Mouse (Mus musculus): ENCODE measurements around the gene Kcnab1.

The Kcnab1 gene

DNA sequence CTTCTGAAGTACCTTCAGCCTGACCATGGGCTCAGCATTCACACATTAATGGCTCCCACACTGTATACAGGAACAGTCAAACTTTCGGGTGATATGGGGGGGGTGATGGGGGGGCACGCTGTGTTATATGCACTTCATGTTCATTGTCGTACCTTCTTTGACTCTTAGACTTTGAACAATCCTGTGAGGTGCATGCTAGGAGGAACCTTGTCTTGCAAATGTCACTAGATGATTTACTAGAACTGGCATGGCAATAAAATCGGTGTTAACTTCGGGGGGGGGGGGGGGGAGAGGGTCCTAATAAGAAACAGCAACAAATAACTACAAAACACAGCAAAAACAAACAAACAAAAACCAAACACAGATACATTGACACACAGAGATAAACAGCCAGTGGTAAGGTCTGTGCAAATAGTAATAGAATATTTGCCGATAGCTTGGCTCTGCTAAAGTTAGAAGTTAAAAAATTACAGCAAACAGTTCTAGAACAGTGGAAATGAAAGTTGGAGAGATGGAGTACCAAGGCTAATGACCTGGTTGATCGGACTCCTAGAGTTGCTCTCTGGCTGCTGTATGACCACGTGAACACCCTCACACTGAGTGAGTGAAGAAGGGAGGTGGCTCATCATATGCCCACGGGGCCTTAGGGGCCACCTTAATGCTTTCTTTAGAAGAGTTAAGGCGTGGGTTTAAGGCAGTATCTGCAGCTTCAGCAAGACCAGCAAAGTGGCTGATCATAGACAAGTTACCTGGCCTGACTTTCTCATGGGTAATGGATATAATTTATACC is 256.9 kb downstream of the Kcnab1 start:
- no peak for DNase-seq (ENCODE audit: extremely low spot score)

DNA sequence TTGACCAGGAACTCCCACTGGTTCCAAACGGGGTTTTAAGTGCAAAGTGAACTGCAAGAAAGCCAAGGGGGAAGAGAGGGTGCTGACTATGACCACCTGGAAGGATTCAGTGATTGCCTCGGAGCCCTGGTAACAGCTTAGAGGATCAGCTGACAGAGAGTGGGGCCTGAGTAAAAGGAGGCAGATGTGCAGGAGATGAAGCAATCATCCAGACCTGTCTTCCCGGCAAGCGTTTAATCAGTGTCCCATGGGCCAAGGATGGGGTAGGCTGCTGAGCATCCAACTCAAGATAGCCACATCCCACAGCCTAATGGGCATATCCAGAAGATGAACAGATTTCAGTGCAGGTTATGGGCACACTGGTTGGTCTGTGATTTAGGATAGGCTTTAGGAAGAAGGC is 258.8 kb downstream of the Kcnab1 start:
- DNase-seq (ENCODE audit: extremely low spot score): no peak

DNA sequence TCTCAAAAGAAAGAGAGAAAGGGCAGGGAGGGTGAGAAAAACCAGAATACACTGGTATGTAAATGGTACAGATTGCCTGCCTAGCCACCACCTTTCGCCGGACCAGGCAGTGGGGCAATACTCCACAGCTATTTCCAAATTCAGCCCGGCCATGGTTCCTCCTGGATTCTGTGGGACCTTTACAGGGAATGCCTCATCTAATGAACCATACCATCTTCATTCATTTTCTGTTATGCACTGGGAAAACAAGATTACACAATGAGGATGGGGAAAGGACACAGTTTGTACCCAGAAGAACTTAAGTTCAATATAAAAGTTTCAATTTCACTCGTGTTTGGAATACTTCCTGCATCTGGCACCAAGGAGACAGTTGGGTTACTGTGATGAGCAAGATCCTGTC is 263.4 kb downstream of the Kcnab1 start:
- no peak for DNase-seq (ENCODE audit: extremely low spot score)

DNA sequence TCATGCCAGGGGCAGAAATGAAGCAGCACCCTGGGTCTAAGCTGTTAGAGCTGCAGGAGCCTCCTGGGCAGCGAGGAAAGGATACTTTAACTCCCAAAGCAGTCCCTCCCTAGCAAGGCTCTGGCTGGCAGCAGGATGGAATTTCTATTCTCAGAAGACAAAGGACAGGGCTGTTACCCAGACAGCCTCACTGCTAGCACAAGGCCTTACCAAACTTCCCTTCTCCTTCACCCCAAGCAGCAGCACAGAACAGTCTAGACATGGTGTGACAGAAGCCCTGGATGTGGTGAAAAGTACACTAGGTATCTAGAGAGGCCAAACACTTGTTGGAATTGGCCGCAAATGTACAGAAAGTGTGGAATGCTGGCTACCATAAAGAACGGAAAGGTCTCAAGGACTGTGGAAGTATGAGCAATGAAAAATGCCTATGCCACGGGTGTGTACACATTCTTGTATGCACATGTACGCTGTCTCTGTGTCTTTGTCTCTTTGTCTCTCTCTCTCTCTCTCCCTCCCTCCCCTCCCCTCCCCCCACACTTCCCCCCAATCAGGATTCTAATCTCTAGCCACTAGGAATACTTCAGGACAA is 264.5 kb downstream of the Kcnab1 start:
- no peak for DNase-seq (ENCODE audit: extremely low spot score)

DNA sequence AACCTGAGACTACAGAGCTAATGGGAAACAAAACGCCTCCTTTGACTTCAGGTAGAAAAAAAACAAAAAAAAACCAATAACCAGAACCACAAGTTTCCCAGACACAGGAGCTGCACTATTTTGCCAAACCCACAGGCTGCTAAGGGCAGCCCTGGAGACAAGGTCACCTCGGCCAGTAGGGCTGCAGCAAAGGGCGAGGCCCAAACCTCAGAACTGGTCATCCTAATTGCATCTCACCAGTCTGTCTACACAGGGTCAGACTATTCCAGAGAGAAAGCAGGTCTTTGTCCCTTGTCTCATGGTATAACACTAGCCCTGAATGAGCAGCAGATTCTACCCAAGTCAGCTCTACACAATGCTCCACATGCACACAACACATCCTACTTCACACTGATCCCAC is 265.5 kb downstream of the Kcnab1 start:
- no peak for DNase-seq (ENCODE audit: extremely low spot score)

DNA sequence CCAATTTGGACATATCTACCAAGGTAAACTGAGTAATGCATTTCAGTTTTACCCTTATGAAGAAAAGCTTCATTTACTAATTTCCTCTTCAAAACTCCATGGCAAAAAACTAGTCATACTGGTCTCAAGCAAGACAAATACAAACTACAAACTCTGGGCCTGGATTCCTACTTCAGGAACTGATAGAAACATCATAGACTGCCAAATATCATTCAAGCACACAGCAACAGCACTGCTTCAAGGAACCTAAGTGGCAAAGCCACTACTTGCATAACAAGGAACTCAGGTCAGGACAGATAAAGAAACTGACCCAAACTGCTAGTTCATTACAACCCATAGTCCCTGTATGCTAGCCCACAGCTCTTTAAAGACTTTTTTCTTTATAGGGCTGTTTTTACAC is 269.5 kb downstream of the Kcnab1 start:
- no peak for DNase-seq (ENCODE audit: extremely low spot score)

DNA sequence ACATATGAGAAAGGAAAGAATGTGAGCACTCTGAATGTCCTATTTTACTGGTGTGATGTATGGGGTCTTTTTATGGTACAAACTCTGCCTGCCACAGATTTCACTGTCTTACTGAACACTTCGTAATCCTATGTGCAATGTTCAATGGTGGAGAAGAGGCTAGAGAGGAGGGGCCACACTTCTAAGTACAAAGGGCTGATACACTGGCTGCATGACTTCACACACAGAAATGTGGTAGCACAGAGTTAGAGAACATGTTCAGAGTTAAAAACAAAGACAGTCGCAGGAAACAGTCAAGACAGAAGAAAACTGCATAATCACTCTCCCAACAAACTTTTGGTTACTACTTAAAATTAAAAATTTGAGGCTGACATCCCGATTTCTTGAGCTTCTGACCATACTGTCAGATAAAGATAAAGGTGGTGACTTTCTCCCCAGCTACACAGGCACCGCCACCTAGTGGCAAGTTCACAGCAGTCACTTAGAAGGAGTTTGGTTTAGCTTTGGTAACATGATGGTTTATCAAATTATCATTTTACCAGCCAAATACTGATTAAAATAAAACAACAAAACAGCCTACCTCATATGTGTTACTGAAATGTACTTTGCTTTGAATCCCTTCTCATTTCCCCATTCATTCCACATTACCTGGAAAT is 270.8 kb downstream of the Kcnab1 start:
- DNase-seq (ENCODE audit: extremely low spot score): peak; percentile 39

DNA sequence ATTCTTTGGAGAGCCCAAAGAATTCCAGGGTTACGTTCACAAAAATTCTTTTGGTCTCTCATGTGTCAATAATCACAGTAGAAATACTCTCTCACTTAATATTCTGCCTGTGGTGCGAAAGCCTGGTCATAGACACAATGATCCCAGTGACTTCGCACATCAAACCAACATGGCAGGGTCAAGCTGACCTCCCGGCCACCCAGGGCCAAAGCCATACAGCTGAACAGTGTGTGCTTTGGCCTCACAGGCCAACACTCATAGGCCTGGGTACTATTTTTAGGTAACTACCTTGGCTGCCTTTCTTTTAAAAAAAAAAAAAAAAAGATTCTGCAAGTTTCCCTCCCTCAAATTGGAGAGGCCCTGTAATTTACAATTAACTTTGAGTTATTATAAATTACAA is 271.9 kb downstream of the Kcnab1 start:
- DNase-seq (ENCODE audit: extremely low spot score): no peak

DNA sequence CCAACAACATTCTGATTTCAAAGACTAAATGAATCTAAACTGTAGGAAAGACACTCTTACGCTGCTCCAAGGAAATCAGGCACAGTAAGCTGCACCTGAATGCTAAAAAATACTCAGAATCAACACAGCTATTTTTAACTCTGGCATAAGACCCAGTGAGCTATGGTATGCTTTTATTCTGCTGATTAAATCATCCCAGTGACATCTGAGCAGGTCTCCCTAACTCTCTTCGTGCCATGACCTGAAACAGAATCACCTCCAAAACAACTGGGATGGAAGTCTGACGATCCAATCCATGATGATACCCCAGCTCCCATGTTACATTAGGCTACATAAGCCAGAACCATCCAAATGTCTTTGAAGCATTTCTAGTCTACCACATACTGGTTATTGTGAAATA is 275.2 kb downstream of the Kcnab1 start:
- no peak for DNase-seq (ENCODE audit: extremely low spot score)

DNA sequence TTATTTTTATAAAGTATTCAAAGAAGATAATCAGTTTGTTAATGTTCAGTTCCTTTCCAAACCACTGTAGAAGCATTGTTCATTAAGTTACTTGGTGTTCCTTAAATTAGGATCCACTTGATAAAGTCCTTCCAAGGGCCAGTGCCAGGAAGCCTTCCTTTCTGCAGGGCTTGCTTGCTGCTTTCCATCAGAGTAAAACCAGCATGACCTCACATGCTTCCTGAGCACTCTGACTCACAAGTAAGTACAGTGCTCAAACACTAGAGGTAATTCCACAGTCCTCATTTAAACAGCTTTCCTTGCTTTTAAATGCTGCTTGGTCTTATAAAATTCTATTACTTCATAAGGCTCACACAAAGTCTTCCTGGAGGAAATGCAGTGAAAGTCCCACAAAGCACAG is 276.6 kb downstream of the Kcnab1 start:
- no peak for DNase-seq (ENCODE audit: extremely low spot score)

DNA sequence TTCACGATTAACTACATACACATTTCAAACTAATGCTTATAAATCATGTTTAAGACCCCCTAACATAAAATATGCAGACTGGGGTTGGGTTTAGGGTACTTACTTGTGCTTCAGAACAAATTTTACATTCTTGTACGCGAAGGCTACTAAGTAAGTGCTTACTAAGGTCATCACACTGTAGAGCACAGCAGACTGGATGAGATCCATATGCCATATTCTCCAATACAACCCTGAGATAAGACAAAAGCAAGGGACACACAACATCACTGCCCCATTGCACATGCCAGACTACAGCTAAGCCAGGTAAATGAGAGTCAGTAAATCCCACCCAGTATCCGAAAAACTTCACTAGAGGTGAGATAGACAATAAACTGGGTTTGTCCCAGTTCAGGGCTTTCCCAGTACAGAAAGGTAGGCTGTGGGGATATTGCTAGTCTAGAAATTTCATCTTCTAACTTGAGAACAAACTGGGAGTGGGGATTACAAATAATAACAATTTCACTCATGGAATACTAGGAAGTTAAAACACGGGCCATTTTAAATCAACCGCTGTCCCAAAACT is 282.1 kb downstream of the Kcnab1 start:
- peak; percentile 9 for DNase-seq (ENCODE audit: extremely low spot score)

DNA sequence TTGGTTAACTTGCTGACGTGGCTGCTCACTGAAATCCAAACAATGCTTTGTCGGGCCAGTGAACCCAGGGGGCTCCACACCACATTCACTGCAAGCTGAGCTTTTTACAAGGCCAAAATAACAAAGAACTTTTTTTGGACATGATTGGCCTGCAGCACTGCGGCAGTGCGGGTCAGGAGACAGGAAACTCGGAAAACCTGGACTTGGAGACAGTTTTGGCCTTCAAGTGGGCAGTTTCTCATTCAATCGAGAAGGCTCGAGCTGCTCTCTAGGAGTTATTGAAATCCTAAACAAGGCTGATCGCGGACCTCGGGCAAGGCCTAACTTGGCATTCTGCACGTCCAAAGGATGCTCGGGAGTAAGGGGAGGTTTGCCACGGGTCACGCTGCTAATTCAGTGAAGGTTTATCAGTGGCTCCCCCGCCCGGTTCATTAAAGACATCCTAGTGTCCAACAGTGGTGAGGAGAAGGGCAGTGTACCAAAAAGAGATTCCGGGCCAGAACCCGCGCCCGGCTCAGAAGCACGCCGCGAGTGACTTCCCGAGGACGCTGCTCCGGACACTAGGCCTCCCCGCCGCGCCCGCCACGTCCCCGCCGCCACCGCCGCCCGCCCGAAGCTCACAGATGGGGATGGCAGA is 282.7 kb downstream of the Kcnab1 start:
- DNase-seq (ENCODE audit: extremely low spot score): peak; percentile 54

DNA sequence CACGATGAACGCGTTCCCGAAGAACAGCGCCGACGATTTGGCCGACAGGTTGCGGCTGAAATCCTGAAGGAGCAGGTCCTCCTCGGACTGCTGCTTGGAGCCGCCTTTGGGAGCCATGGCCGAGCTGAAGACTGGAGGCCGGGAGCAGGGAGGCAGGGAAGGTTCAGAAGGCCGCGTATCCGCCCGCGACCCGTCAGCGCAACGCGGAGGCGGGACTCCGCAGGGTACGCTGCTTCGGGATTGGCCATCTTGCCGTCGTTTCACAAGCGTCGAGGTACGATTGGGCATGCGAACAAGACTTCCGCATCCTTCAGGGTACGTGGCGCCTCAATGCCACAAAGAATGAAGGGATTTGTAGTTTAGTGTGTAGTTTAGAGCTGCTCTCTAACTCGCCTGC is 283.2 kb downstream of the Kcnab1 start, which contains the start of gene Ssr3:
Ssr3 (minus strand) TSS at position 203 of the 397 bp plus-strand sequence.
- peak; percentile 93 for DNase-seq (ENCODE audit: extremely low spot score)

DNA sequence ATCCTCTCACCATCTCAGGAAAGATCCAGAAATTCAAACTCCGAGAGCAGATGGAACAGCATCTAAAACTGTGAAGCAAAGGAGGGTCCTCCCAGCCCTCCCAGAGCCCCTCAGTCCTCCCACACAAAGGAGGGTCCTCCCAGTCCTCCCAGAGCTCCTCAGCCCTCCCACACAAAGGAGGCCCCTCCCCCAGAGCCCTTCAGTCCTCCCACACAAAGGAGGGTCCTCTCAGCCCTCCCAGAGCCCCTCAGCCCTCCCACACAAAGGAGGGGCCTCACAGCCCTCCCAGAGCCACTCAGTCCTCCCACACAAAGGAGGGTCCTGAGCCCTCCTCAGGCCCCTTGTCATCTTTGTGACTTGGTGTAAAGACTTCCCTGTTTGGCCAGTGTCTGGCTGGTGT is 285.9 kb downstream of the Kcnab1 start:
- DNase-seq (ENCODE audit: extremely low spot score): peak; percentile 12

DNA sequence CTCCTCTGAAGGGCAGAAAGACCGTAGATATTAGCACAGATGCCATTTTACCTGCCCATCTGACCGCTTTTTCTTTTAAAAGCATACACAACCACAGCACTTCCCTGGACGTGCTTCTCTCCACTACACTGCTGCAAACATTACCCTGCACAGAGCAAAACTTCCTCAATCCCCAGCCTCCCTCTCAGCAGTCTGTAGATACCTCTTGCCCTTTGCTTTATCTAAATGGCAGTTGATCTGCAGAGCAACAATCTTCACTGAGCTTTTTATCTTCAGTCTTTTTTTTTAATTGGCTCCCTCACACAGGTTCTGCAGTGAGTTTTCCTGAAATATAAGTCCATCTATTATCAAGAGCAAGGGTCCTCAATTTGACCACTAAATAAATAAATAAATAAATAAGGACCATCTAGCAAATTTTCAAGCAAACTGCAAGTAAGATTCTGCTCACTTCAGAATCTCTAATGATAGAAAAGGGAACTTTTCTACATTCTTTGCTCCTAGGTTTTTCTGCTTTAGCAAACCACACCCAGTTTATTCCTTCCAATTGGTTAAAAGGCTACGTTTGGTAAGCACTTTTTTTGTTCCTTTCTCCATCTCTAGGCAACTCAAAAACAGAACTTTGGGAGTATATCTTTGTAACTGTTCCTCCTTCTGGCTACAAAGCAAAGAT is 287.8 kb downstream of the Kcnab1 start:
- no peak for DNase-seq (ENCODE audit: extremely low spot score)

DNA sequence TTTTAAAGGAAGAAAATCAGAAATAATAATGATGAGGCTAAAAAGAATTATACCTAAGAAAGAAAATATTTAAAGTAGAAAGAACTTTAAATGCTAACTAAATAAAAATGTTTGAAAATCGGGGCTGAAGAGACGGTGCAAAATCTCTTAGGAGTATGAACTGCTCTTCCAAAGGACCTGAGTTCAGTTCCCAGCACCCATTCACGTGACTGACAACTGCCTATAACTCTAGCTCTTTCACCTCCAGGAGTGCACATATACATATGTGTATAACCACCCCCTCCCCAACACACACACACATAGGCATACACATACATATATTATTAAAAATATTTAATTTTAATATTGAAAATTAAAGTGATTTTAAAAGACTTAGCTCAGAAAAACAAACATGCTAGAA is 288.4 kb downstream of the Kcnab1 start:
- DNase-seq (ENCODE audit: extremely low spot score): no peak

DNA sequence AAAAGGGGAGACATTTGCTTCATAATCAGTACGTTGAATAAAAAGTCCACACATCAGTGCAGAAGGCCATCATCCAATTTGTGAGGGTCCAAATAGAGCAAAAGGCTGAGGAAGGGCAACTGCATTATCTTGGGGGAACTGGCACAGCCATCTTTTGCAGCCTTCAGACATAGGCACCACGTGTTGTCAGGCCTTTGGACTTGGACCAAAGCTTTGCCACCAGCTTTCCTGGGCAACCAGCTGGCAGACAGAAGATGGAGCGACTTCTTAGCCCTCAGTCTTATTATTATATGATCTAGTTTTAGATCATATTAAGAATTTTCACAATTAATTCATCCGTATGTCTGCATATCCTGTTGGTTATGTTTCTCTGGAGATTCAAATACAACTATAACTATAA is 296.6 kb downstream of the Kcnab1 start:
- no peak for DNase-seq (ENCODE audit: extremely low spot score)

DNA sequence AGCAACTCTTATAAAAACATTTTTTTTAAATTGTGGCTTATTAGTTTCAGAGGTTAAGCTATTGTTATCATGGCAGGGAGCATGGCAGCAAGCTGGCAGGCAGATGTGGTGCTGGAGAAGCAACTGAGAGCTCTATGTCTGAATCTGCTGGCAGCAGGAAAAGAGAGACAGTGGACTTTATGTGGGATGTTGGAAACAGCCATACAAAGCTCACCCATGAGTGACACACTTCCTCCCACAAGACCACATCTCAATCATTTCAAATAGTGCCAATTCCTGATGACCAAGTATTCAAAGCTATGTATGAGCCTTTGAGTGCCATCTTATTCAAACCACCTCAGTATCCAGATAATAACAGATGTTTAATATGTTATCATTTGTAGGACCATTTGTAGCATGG is 298.7 kb downstream of the Kcnab1 start:
- no peak for DNase-seq (ENCODE audit: extremely low spot score)

DNA sequence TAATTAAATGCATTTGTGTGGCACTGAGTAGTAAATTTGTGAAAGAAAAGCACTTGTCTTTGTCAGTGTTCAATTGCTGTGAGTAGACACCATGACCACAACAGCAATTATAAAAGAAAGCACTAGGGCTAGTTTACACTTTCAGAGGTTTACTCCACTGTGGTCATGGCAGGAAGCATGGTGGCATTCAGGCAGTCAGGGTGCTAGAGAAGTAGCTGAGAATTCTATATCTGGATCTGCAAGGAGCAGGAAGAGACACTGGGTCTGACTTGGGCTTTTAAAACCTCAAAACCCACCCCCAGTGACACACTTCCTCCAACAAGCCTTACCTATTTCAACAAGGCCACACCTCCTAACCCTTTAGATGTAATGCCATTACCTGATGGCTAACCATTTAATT is 307.4 kb downstream of the Kcnab1 start:
- no peak for DNase-seq (ENCODE audit: extremely low spot score)

DNA sequence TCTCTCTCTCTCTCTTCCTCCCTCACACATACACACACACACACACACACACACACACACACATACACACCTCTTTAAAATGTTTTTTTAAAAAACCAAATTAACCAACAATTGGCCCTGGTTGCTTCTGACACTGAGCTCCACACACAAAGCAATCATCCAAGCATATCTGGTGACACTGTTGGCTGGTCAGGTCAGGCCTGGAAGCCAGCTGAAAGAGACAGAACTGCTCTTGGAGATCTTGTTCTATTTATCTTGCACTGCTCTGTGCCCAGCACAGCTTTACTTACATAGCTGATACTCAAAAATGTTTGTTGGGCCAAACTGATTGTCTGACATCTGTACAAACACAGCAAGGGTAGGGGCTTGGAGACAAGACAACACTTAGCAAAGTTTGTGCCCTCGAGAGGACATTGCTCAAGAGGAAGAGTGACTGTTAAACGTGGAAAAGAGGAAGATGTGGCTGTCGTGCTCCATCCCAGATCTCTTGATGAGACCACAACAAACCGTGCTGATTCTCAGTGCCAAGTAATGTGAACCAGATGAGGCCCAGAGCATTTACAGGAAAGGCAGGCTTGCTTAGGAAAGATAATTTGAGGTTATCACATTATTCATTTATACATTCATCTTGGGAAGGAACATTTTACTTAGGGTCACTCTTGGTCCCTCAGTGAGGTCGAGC is 308.9 kb downstream of the Kcnab1 start:
- peak; percentile 7 for DNase-seq (ENCODE audit: extremely low spot score)

DNA sequence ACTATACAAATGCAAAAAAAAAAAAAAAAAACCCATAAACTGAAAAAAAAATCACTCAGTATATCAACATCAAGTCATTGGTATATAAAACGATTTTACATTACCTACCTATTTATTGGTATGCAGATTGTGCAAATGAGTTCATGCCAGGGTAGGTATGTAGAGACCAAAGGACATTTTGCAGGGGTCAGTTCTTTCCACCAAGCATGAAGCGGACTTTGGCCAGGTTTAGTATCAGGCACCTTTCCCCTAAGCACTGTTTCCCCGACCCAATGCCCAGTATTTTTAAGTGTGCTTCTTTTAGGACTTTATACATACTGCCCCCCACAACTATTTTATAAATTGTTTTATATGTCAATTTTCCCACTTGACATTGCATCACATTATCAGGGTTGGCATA is 310.5 kb downstream of the Kcnab1 start:
- DNase-seq (ENCODE audit: extremely low spot score): no peak

Measured in embryo, embryonic 9.5 days (tissue).